Mouse (Mus musculus): ENCODE data around the gene Dlg1. TPM values are rescaled to one million over a fixed set of nuclear protein-coding genes. Genes with fewer than 3 reads are reported as not detected.

Dlg1 gene
- polyA plus RNA-seq, 1 experiment from 2014 or later = 10.5 TPM

DNA sequence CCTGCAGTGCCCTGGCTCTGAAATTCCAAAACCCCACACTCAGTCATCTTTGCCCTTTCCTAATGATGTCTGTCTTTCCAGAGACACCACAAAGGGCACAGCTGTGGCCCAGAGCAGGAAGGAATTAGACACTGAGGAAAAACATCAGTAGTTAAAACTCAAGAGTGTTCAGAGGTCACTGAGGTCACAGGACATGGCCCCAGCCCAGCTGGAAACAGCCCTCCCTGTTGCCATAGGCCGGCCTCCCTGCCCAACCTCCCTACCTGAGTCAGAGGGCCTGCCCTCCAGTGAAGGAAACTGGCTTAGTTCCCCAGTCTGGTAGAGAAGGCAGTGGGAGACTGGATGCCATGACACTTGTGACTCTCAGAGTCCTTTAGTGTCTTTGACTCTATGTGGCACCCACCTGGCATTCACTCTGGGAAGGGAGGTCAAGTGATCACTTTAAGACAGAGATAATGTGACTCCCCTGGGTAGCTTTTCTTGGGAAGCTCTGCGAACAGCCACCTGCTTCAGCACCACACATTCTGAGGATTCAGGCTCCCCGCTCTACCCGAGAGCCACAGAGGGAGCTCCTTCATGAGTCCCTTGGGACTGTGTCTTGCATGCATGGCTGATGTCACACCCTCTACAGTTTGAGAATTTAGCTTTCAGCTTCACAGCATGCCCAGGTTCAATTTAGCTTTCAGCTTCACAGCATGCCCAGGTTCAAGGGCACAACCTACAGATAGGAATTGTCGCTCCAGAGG is 230.3 kb downstream of the Dlg1 start:
- Histone ChIP-seq H3K27me3 (replicated peaks; ENCODE audit: control insufficient read depth, insufficient read depth, low read length) (no peaks in the 10 kb centered on the region), H3K36me3 (ENCODE audit: control insufficient read depth, insufficient read depth) (peaks cover 33% of the 10 kb centered on the region; the same call in 1 of the 2 replicates), H3K9ac (ENCODE audit: low read depth, low read length) (no peak overlapping the region), H3K4me2 (replicated peaks; ENCODE audit: low read depth) (no peak overlapping the region), H3K4me1 (replicated peaks; ENCODE audit: control insufficient read depth, insufficient read depth, low read length) (no peaks in the 10 kb centered on the region), H3K4me3 (ENCODE audit: low read depth, low read length) (no peak overlapping the region), H3K27ac (ENCODE audit: low read depth, low read length) (no peak overlapping the region), H3K9me3 (ENCODE audit: control insufficient read depth) (no peaks in the 10 kb centered on the region)
- 69% methylated on average over 5 of the region's 5 CpGs for WGBS
- ATAC-seq = no peak
- TF ChIP-seq CTCF (IDR thresholded peaks at IDR 0.05; ENCODE audit: low read depth) = no peak

DNA sequence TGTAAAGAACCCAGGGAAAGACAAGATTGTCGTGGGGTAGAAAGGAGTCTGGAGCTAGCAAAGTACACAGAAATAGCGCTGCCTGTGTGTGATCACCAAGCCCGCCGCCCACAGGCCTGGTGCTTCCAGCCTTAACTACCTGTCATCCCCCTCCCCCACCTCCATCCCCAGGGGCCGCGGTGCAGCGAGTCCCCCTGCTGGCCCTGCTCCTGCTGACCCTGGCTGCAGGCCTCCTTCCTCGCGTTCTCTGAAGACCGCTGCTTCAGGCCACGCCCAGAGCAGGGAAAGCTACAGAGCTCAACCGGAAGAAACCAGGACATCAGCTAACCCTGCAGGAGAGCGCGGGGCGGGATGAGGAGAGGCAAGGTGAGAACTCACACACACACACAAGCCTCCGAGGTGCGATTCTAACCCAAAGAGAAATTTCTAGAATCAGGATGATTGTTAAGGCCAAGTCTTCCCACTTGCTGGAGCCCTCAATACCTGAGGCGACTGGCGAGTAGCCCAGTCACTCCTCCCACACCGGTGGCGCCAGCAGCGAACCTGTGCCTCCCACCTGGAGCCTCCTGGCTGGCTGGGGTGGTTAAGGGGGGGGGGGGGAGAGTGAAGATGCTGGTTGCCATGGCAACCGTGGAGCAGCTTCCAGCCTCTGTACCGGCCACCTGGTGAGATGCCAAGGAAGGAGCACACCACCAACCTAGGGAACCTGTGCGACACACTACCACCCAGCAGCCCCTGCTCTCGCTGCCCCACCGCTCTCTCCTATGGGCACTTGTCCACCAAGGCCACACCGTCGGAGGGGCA is 233.9 kb downstream of the Dlg1 start:
- Histone ChIP-seq H3K27me3 (replicated peaks; ENCODE audit: control insufficient read depth, insufficient read depth, low read length) (no peaks in the 10 kb centered on the region), H3K4me1 (replicated peaks; ENCODE audit: control insufficient read depth, insufficient read depth, low read length) (no peaks in the 10 kb centered on the region), H3K9ac (ENCODE audit: low read depth, low read length) (no peak overlapping the region), H3K9me3 (ENCODE audit: control insufficient read depth) (no peaks in the 10 kb centered on the region), H3K27ac (ENCODE audit: low read depth, low read length) (no peak overlapping the region), H3K4me2 (replicated peaks; ENCODE audit: low read depth) (peak overlapping the region; percentile 54), H3K36me3 (ENCODE audit: control insufficient read depth, insufficient read depth) (peaks cover 17% of the 10 kb centered on the region; the same call in 1 of the 2 replicates), H3K4me3 (ENCODE audit: low read depth, low read length) (no peak overlapping the region)
- TF ChIP-seq CTCF (IDR thresholded peaks at IDR 0.05; ENCODE audit: low read depth) = peak; percentile 56
- no peak for ATAC-seq
- WGBS = 14% methylated on average over 29 of the region's 29 CpGs

DNA sequence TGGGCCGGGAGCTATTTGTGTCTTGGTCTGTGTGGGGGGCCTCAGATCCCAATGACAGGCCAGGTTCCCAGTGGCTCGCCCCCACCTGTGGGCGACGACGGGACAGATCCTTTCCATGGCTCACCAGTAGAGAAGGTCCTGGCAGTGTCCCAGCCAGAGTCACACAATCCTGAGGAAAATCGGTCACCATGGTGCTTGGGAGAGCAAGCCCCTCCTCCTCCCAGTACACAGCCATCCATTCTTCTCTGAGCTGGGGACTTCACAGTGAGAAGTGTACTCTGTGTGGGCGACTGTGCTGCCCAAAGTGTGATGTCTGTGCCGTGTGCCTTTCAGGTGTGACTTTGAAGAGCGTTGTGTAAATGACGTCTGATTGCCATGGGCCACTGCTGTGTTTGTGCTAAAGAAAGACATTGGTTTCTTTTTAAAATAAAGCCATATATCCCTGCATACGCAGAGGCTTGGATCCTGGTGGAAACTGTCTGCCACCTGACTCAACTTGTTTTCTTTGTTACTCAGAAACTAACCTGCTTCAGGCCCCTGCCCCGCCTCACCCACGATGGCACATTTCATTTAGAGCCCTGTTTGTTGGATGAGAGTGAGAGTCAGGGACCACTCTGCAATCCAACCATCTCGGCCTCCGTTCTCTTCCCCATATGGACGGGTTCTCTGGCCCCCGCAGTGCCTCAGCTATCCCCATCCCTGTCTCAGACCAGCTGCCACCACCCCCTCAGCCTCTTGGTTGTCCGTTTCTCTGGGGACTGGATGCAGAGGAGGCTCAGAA is 235.5 kb downstream of the Dlg1 start:
- ATAC-seq = no peak
- H3K9ac ChIP-seq (ENCODE audit: low read depth, low read length) = no peak overlapping the region
- H3K4me1 ChIP-seq (replicated peaks; ENCODE audit: control insufficient read depth, insufficient read depth, low read length) = no peaks in the 10 kb centered on the region

DNA sequence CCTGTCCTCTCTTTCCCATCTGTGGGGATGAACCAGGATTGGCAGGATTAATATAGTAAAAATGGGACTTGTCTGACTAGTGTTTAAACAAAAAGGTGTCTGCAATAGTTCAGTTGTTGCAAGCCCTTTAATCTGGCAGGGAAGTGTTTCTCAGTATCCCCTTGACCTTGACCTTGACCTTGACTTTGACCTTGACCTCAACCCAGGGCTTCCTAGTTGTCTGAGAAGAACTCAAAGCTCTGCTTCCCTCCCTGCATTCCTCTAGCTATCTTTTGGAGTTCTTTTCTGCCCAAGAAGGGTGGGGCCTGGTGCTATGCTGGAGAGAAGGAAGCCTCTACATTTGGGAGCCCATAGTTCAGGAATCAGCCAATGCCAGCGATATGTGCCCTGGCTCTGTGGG is 238.6 kb downstream of the Dlg1 start:
- Histone ChIP-seq H3K4me3 (ENCODE audit: low read depth, low read length) (no peak overlapping the region), H3K4me2 (replicated peaks; ENCODE audit: low read depth) (no peak overlapping the region), H3K27ac (ENCODE audit: low read depth, low read length) (no peak overlapping the region), H3K36me3 (ENCODE audit: control insufficient read depth, insufficient read depth) (peaks cover 8% of the 10 kb centered on the region; the same call in 1 of the 2 replicates), H3K27me3 (replicated peaks; ENCODE audit: control insufficient read depth, insufficient read depth, low read length) (no peaks in the 10 kb centered on the region), H3K9me3 (ENCODE audit: control insufficient read depth) (no peaks in the 10 kb centered on the region), H3K9ac (ENCODE audit: low read depth, low read length) (no peak overlapping the region), H3K4me1 (replicated peaks; ENCODE audit: control insufficient read depth, insufficient read depth, low read length) (no peaks in the 10 kb centered on the region)
- ATAC-seq = no peak
- WGBS = 85% methylated on average over 1 of the region's 1 CpGs
- no peak for TF ChIP-seq CTCF (IDR thresholded peaks at IDR 0.05; ENCODE audit: low read depth)

More for the DNA sequence above, 235.5 kb downstream of the Dlg1 start:
- no peak for TF ChIP-seq CTCF (IDR thresholded peaks at IDR 0.05; ENCODE audit: low read depth)
- Histone ChIP-seq H3K27me3 (replicated peaks; ENCODE audit: control insufficient read depth, insufficient read depth, low read length) (no peaks in the 10 kb centered on the region), H3K36me3 (ENCODE audit: control insufficient read depth, insufficient read depth) (peaks cover 17% of the 10 kb centered on the region; the same call in 1 of the 2 replicates), H3K4me3 (ENCODE audit: low read depth, low read length) (no peak overlapping the region), H3K27ac (ENCODE audit: low read depth, low read length) (no peak overlapping the region), H3K4me2 (replicated peaks; ENCODE audit: low read depth) (no peak overlapping the region), H3K9me3 (ENCODE audit: control insufficient read depth) (no peaks in the 10 kb centered on the region)
- 81% methylated on average over 18 of the region's 18 CpGs for WGBS

DNA sequence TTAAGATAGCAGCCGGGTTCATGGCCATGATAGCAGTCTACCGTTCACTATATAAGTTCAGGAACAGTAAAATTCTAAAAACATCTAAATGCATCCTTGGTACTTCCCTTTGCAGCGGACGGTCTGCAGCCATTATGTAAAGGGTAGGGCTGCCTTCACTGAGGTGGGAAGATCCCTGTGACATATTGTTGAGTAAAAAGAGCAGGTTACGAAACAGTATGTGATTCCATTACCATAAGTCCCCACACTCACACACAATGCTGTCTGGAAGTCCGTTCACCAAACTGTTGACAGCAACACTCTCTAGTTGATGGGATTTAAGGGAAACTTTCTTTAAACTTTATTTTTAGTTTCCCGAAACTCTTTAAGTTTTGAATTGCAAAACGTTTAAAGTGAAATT is 240.0 kb downstream of the Dlg1 start:
- Histone ChIP-seq H3K4me1 (replicated peaks; ENCODE audit: control insufficient read depth, insufficient read depth, low read length) (no peaks in the 10 kb centered on the region), H3K9me3 (ENCODE audit: control insufficient read depth) (no peaks in the 10 kb centered on the region), H3K4me2 (replicated peaks; ENCODE audit: low read depth) (no peak overlapping the region), H3K4me3 (ENCODE audit: low read depth, low read length) (no peak overlapping the region), H3K27ac (ENCODE audit: low read depth, low read length) (no peak overlapping the region), H3K36me3 (ENCODE audit: control insufficient read depth, insufficient read depth) (no peaks in the 10 kb centered on the region), H3K9ac (ENCODE audit: low read depth, low read length) (no peak overlapping the region), H3K27me3 (replicated peaks; ENCODE audit: control insufficient read depth, insufficient read depth, low read length) (no peaks in the 10 kb centered on the region)
- 87% methylated on average over 8 of the region's 8 CpGs for WGBS
- no peak for TF ChIP-seq CTCF (IDR thresholded peaks at IDR 0.05; ENCODE audit: low read depth)
- ATAC-seq = no peak

DNA sequence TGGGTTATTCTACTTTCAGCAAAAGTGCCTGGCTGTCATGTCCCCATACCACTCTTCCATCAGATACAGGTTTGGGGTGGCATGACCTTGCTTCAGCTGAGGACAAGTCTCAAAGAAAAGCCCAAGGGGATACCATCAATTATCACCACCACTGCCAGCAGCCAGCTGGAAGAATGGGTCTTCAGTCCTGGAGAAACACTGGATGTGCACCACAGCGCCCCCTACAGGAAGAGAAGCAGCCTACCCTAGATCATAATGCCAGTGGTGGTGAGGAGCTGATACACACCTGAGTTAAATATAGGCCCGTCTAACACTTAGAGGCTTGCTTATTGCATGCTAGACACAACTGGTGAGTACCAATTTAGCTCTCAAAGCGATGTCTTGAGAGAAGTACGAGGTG is 242.1 kb downstream of the Dlg1 start:
- ATAC-seq = no peak
- 72% methylated on average over 4 of the region's 4 CpGs for WGBS
- Histone ChIP-seq H3K27me3 (replicated peaks; ENCODE audit: control insufficient read depth, insufficient read depth, low read length) (no peaks in the 10 kb centered on the region), H3K4me2 (replicated peaks; ENCODE audit: low read depth) (no peak overlapping the region), H3K4me3 (ENCODE audit: low read depth, low read length) (no peak overlapping the region), H3K36me3 (ENCODE audit: control insufficient read depth, insufficient read depth) (no peaks in the 10 kb centered on the region), H3K9ac (ENCODE audit: low read depth, low read length) (no peak overlapping the region), H3K9me3 (ENCODE audit: control insufficient read depth) (no peaks in the 10 kb centered on the region), H3K27ac (ENCODE audit: low read depth, low read length) (peak overlapping the region; percentile 35), H3K4me1 (replicated peaks; ENCODE audit: control insufficient read depth, insufficient read depth, low read length) (no peaks in the 10 kb centered on the region)
- peak; percentile 70 for TF ChIP-seq CTCF (IDR thresholded peaks at IDR 0.05; ENCODE audit: low read depth)

Data from intestine, postnatal 0 days (tissue).